Mouse (Mus musculus) embryonic fibroblast, embryonic 13.5 days (primary cell): ENCODE measurements around the gene Npepl1. TPM values are rescaled to one million over a fixed set of nuclear protein-coding genes. Genes with fewer than 3 reads are reported as not detected.

ENCODE experiments used
- H3K27ac ChIP-seq: 2 replicates; pipeline ENCODE4 v1.5.1; 2012; ENCODE audit warnings: low read length, control low read depth, inconsistent platforms; ENCODE audit not compliant: insufficient read depth
- H3K4me1 ChIP-seq: 2 replicates; pipeline ENCODE4 v1.6.1; 2011; ENCODE audit warnings: low read length; ENCODE audit not compliant: control insufficient read depth, insufficient read depth
- H3K4me3 ChIP-seq: 2 replicates; pipeline ENCODE4 v1.5.1; 2011; ENCODE audit warnings: mild to moderate bottlenecking, control low read depth, low read length; ENCODE audit not compliant: insufficient read depth
- CTCF ChIP-seq: IDR thresholded peaks from 2 replicates; pipeline ENCODE4 v1.5.1; 2011; ENCODE audit warnings: mild to moderate bottlenecking, control low read depth, low read length, moderate library complexity, borderline replicate concordance; ENCODE audit not compliant: insufficient read depth
- POLR2A ChIP-seq: IDR thresholded peaks from 2 replicates; pipeline ENCODE4 v1.6.1; 2011; ENCODE audit warnings: low read depth, mild to moderate bottlenecking, control low read depth, low read length, moderate library complexity
- polyA plus RNA-seq: library from polyadenylated mRNA; stranded (reverse); fragments of >200 nt; gene quantifications from 2 replicates; pipeline ENCODE4 v1.2.4, GENCODE M21; 2011; ENCODE audit warnings: low read depth; ENCODE audit not compliant: missing spikeins, insufficient read length

Gene Npepl1
- polyA plus RNA-seq: 44.4 and 51.4 TPM in 2 replicates

DNA sequence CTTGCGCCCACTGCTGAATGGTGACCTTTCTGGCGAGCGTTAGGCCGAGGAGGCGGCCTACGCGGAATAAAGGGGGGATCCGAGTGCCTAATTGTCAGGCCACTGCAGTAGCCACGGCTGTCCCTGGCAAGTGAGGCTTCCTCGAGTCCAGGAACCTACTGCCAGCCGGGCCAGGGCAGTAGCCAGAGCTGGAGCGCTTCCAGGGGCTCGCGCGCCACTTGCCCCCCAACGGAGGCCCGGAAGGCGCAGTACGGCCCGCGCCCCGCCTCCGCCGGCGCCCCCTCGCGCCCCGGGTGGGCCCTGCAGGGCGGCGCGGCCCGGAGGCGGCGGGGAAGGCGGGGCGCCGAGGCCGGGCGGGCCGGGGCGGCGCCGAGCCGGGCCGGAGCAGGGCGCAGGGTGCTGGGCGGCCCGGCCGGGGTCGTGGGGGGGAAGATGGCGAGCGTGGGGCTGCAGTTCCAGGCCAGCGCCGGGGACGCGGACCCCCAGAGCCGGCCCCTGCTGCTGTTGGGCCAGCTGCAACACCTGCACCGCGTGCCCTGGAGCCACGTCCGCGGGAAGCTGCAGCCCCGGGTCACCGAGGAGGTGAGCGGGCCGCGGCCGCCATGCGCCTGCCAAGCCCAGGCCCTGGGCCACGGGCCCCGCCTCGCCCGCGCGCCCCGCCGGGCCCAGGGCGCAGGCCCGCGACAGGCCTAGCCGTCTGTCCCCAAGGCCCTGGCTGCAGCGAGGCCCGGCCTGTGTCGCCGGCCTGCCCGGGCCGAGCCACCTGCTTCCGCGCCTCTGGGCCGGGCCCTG lies at the start of gene Npepl1:
Npepl1 (plus strand) TSS at position 359 of the 792 bp plus-strand sequence.
- peak within 1 kb of the TSS; percentile 5; the same call in 1 of the 2 replicates for H3K27ac ChIP-seq
- no peaks in the 10 kb centered on the region for H3K4me1 ChIP-seq
- peak; percentile 40 for TF ChIP-seq POLR2A
- no peak for TF ChIP-seq CTCF
- H3K4me3 ChIP-seq: peak within 1 kb of the TSS; percentile 36

GRCm38 (mm10) chr2:174061219-174061618 lies 48.9 kb upstream of the Npepl1 start:
- Histone ChIP-seq H3K4me1 (no peaks in the 10 kb centered on the region), H3K27ac (no peak overlapping the region), H3K4me3 (no peak overlapping the region)
- TF ChIP-seq CTCF (no peak), POLR2A (no peak)

GRCm38 (mm10) chr2:174063074-174063473 lies 47.1 kb upstream of the Npepl1 start:
- H3K4me3 ChIP-seq: no peak overlapping the region
- peak overlapping the region; percentile 78 for H3K27ac ChIP-seq
- H3K4me1 ChIP-seq: no peaks in the 10 kb centered on the region
- no peak for TF ChIP-seq POLR2A
- no peak for TF ChIP-seq CTCF

DNA sequence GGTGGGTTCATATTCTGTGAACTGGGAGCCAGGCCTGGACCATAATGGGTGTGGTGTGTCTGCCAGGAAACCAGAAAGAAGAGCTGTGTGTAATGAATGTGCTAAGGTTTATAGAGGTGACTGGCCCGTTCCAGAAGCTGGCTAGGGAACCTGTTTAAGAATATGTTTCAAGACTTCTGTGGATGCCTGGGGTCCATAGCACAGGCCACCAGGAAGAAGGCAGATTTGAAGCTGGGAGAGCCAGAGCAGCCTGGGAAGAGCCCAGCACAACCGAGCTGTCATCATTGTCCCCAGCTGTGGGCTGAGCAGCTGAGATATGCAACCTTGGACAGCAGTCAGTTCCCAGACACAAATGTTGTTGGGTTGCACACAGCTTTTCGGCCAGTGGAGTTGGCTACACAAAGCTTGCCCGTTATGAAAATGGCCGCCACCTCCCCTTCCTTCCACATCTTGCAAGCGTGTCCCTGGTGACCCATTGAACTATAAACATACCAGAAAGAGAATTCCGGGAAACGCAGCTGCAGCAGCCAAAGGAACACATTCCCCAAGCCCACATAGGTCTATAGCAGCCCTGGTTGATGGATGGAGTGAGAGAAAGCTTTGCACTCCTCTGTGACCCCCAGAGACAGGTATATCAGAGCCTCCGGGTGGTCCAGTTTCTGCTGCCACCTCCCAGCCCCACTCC lies 46.5 kb upstream of the Npepl1 start:
- TF ChIP-seq POLR2A (no peak), CTCF (no peak)
- Histone ChIP-seq H3K4me1 (no peaks in the 10 kb centered on the region), H3K4me3 (no peak overlapping the region), H3K27ac (peak overlapping the region; percentile 78)

DNA sequence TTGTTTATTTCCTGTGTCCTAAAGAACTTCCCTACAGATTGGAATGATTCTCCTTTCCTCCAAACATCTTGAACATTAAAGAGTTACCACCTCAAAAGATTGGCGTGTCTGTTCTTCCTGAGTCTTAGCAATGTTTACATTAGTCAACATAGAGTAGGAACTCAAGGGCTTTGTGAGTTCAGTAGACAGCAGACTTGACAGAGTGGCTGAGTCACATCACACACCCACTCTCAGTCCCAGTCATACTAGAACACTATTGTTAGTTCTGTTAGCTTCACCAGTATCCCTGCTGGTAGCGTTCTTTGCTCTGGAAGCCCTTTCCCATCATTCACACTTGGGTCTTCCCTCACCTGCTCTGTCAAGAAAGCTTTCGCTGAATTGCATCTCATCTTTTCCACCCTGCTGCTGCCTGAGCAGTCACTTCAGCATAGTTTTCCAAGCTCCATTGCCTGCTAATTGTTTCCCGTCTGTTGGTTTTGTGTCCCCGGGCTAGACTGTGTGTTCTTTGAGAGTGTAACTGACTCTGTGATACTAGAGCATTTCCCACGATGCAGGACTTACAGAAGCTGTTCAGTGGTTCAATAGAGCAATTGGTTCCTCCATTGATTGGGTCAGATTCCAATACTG lies 42.2 kb upstream of the Npepl1 start:
- Histone ChIP-seq H3K4me3 (no peak overlapping the region), H3K27ac (no peak overlapping the region), H3K4me1 (no peaks in the 10 kb centered on the region)
- TF ChIP-seq CTCF: no peak
- no peak for TF ChIP-seq POLR2A

- Histone ChIP-seq H3K4me3 (no peak overlapping the region), H3K27ac (no peak overlapping the region), H3K4me1 (peaks cover 3% of the 10 kb centered on the region; the same call in 1 of the 2 replicates)
- TF ChIP-seq POLR2A (no peak), CTCF (no peak)
Observed at GRCm38 (mm10) chr2:174069532-174070049, 40.6 kb upstream of the Npepl1 start.

- H3K4me1 ChIP-seq: peaks cover 3% of the 10 kb centered on the region; the same call in 1 of the 2 replicates
- peak overlapping the region; percentile 66 for H3K27ac ChIP-seq
- no peak for TF ChIP-seq POLR2A
- no peak for TF ChIP-seq CTCF
Observed at GRCm38 (mm10) chr2:174071406-174071805, 38.7 kb upstream of the Npepl1 start.

DNA sequence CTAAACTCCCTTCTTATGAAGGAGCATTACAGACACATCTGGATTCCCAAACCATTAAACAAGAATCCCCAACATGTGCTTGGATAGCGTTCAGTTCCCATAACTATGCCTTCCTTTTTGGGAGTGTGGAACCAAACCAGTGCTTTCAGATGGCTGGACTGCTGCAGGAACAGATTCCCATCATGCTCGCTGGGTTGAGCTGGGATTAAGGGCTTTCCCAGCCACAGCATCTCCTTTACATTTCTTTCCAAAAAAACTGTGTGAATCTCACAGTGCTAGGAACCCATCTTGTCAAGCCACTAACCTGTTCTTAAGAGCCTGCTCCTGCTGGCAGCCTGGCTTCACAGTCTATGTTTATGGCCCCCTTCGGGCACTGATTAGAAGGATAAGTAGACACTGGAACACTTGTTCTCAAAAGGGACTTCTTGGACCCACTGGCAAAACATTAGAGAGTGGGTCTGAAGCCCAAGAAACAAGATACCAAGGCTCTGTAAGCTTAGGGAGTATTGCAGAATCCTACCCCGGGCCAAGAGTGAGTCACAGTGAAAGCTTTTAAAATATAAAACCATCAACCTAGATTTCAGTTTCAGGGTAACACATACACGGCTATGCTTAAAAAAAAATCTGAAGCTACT lies 36.9 kb upstream of the Npepl1 start:
- Histone ChIP-seq H3K27ac (peak overlapping the region; percentile 97), H3K4me1 (peaks cover 3% of the 10 kb centered on the region; the same call in 1 of the 2 replicates), H3K4me3 (no peak overlapping the region)
- TF ChIP-seq POLR2A (no peak), CTCF (no peak)

More at GRCm38 (mm10) chr2:174071406-174071805, 38.7 kb upstream of the Npepl1 start:
- H3K4me3 ChIP-seq: no peak overlapping the region

DNA sequence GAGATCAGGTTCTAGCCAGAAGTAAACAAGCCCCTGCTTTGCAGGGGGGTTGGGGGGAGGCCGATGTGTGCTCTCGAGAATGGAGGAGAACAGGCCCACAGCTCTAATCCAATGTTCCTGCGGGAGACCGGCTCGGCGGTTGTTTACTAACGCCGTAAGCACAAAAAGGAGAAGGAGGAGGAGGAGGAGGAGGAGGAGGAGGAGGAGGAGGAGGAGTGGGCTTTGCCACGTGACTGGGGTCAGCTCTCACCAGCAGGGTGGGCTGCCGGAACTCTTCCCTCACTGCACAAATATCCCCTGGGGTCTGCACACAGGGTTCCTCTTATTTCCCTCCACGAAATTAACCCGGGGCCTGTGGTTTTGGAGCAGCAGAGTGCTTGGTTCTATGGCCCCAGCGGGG lies 35.5 kb upstream of the Npepl1 start:
- Histone ChIP-seq H3K4me1 (peaks cover 3% of the 10 kb centered on the region; the same call in 1 of the 2 replicates), H3K4me3 (no peak overlapping the region), H3K27ac (peak overlapping the region; percentile 96; the same call in 1 of the 2 replicates)
- TF ChIP-seq POLR2A (no peak), CTCF (no peak)
